Mouse (Mus musculus) hindbrain, embryonic 10.5 days (tissue): ENCODE data around the gene Map4k2. TPM values are rescaled to one million over a fixed set of nuclear protein-coding genes. Genes with fewer than 3 reads are reported as not detected.

ENCODE experiments used
- polyA plus RNA-seq: library from polyadenylated mRNA; unstranded; fragments of >200 nt; fragmentation: Nextera tagmentation; extraction: Ambion mirVana; gene quantifications from 2 replicates; pipeline ENCODE4 v1.2.1, GENCODE M21; 2016

Map4k2 gene
- polyA plus RNA-seq, 1 experiment from 2014 or later = 13.1 TPM

Other genes with a start within 250 kb of the Map4k2 start
- gene AC131692.1, start 246.7 kb upstream of the Map4k2 start, polyA plus RNA-seq = 0.38 and 0.83 TPM in 2 replicates
- gene Naaladl1, start 235.4 kb upstream of the Map4k2 start, polyA plus RNA-seq = 0.64 and 0.90 TPM in 2 replicates
- gene Sac3d1, start 222.5 kb upstream of the Map4k2 start, polyA plus RNA-seq = 70.0 and 70.1 TPM in 2 replicates
- 27.0 and 35.1 TPM in 2 replicates for gene Snx15, start 212.8 kb upstream of the Map4k2 start, polyA plus RNA-seq
- 0.09 TPM in 1 of 2 replicates, not detected in the other for gene Batf2, start 200.2 kb upstream of the Map4k2 start, polyA plus RNA-seq
- gene Arl2, start 199.6 kb upstream of the Map4k2 start, polyA plus RNA-seq = 125 and 130 TPM in 2 replicates
- gene Majin, start 156.7 kb upstream of the Map4k2 start, polyA plus RNA-seq = 0.12 TPM in 1 of 2 replicates, not detected in the other
- gene Gpha2, start 114.8 kb upstream of the Map4k2 start, polyA plus RNA-seq = 0.57 TPM in 1 of 2 replicates, not detected in the other
- 37.8 and 53.8 TPM in 2 replicates for gene Ppp2r5b, start 105.3 kb upstream of the Map4k2 start, polyA plus RNA-seq
- 10.3 and 14.9 TPM in 2 replicates for gene Atg2a, start 99.5 kb upstream of the Map4k2 start, polyA plus RNA-seq
- gene Ehd1, start 64.4 kb upstream of the Map4k2 start, polyA plus RNA-seq = 87.8 and 103 TPM in 2 replicates
- gene Cdc42bpg, start 34.7 kb upstream of the Map4k2 start, polyA plus RNA-seq = 0.29 and 0.37 TPM in 2 replicates
- 125 and 129 TPM in 2 replicates for gene Men1, start 6.2 kb upstream of the Map4k2 start, polyA plus RNA-seq
- gene Sf1, start 22.6 kb downstream of the Map4k2 start, polyA plus RNA-seq = 198 and 221 TPM in 2 replicates
- 1.3 and 1.9 TPM in 2 replicates for gene Pygm, start 43.3 kb downstream of the Map4k2 start, polyA plus RNA-seq
- gene Rasgrp2, start 58.2 kb downstream of the Map4k2 start, polyA plus RNA-seq = 20.5 and 20.7 TPM in 2 replicates
- 4.4 and 13.2 TPM in 2 replicates for gene Nrxn2, start 77.6 kb downstream of the Map4k2 start, polyA plus RNA-seq
- not detected in 2 replicates for gene Slc22a12, start 201.9 kb downstream of the Map4k2 start, polyA plus RNA-seq